Mouse (Mus musculus) C2C12 (cell line): ENCODE measurements at regions not wholly inside any gene's neighbourhood (a gene's known extent, or its start where the extent isn't known, plus 50 kb on each side); places are given as distances from the start of the nearest gene placed in this dataset.

Experiments used
- CEBPB ChIP-seq: IDR thresholded peaks from one replicate; pipeline ENCODE4 v1.6.1; 2011; ENCODE audit warnings: low read depth, mild to moderate bottlenecking, control low read depth, moderate library complexity
- CTCF ChIP-seq: IDR thresholded peaks from one replicate; pipeline ENCODE4 v1.5.1; 2011; ENCODE audit not compliant: control insufficient read depth, insufficient read depth, insufficient read length
- FOSL1 ChIP-seq: IDR thresholded peaks from one replicate; pipeline ENCODE4 v1.8.0; 2011; ENCODE audit warnings: mild to moderate bottlenecking, low read length; ENCODE audit not compliant: poor library complexity, insufficient read depth, severe bottlenecking
- MAX ChIP-seq: IDR thresholded peaks from one replicate; pipeline ENCODE4 v1.6.1; 2011; ENCODE audit warnings: mild to moderate bottlenecking, control low read depth
- MYOD1 ChIP-seq: IDR thresholded peaks from one replicate; pipeline ENCODE4 v1.6.1; 2011; ENCODE audit warnings: low read depth; ENCODE audit not compliant: control insufficient read depth, insufficient read length
- MYOG ChIP-seq: IDR thresholded peaks from one replicate; pipeline ENCODE4 v1.6.1; 2011; ENCODE audit not compliant: control insufficient read depth, insufficient read length; ENCODE audit errors: extremely low read depth
- USF1 ChIP-seq: IDR thresholded peaks from one replicate; pipeline ENCODE4 v1.6.1; 2011; ENCODE audit warnings: low read depth, mild to moderate bottlenecking, control low read depth, moderate library complexity

DNA sequence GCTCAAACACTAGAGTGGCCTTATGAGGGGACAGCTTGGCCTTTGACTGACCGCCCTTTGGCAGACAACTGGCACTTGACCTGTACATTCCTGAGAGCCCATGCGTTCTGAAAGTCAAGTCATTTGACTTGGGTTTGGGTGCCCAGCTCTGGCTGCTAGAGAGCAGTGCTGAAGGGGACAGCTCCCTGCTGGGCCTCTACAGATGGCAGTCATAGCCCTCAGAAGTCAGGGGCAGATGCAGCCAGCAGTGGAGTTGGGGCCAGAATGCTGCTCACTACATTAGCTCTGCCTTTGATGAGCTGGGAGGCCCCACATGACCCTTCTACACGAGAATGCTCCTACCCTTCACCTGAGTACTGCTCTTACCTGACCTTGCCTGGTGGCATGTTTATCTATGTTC lies 58.3 kb upstream of the Twist2 start:
- no peak for TF ChIP-seq CTCF
- no peak for TF ChIP-seq USF1
- TF ChIP-seq FOSL1 = no peak
- TF ChIP-seq MYOD1 = no peak
- no peak for TF ChIP-seq MAX
- TF ChIP-seq CEBPB = no peak
- no peak for TF ChIP-seq MYOG
